Mouse (Mus musculus) G1E (cell line): ENCODE data around the gene Gm6793.

ENCODE experiments used
- CTCF ChIP-seq: IDR thresholded peaks from 2 replicates; pipeline ENCODE4 v1.5.1; 2012; ENCODE audit warnings: low read depth, low read length, inconsistent platforms, mixed read lengths
- GATA1 ChIP-seq: IDR thresholded peaks from 2 replicates; pipeline ENCODE4 v1.6.1; 2012; ENCODE audit warnings: borderline replicate concordance, low read length, inconsistent platforms, mixed read lengths
- POLR2AphosphoS5 ChIP-seq: IDR thresholded peaks from 2 replicates; pipeline ENCODE4 v1.6.1; 2012; ENCODE audit warnings: low read depth, low read length, inconsistent platforms; ENCODE audit not compliant: insufficient replicate concordance
- TAL1 ChIP-seq: conservative IDR thresholded peaks from 2 replicates; pipeline ENCODE4 v1.6.1; 2012; ENCODE audit warnings: low read depth, low read length, inconsistent platforms, mixed read lengths

DNA sequence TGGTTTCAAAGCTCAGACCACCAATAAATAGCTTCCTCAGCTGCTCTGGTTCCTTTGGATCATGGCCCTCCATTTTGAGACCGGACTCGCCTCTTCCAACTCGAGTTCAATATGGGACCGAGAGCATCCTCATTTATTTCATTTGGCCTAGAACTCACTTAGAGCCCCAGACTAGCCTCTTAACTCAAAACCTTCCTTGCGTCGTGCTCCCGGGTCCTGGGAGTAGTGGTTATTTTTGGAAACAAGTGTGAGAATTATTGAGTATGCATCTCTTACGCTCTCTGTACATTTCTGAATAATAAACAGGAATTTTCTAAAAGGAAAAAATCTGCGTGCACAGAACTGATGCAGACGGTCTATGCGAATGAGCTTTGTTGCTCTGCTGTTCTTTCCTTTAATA lies at the start of gene Gm6793:
- TF ChIP-seq CTCF: no peak
- TF ChIP-seq GATA1: no peak
- no peak for TF ChIP-seq POLR2AphosphoS5
- no peak for TF ChIP-seq TAL1
